Mouse (Mus musculus) embryonic facial prominence, embryonic 13.5 days (tissue): ENCODE measurements around the gene Dennd4a. TPM values are rescaled to one million over a fixed set of nuclear protein-coding genes. Genes with fewer than 3 reads are reported as not detected.

ENCODE experiments used
- ATAC-seq: fragments of 200-750 bp; cut with Nextera tagmentation; 2 replicates; pipeline ENCODE4 v1.8.0; 2017; ENCODE audit warnings: low read depth; ENCODE audit not compliant: insufficient number of reproducible peaks, insufficient read depth, low FRiP score, low TSS enrichment
- H3K27ac ChIP-seq: fragments of 300-500 bp; sonication (generic); 2 replicates; pipeline ENCODE4 v1.5.1; 2015; ENCODE audit warnings: moderate library complexity, mild to moderate bottlenecking, inconsistent platforms
- H3K27me3 ChIP-seq: fragments of 300-500 bp; sonication (generic); 2 replicates; pipeline ENCODE4 v1.6.1; 2015; ENCODE audit warnings: mild to moderate bottlenecking, inconsistent platforms
- H3K36me3 ChIP-seq: fragments of 300-500 bp; sonication (generic); 2 replicates; pipeline ENCODE4 v1.6.1; 2015; ENCODE audit warnings: mild to moderate bottlenecking, inconsistent platforms
- H3K4me1 ChIP-seq: fragments of 300-500 bp; sonication (generic); 2 replicates; pipeline ENCODE4 v1.6.1; 2015; ENCODE audit warnings: inconsistent platforms
- H3K4me2 ChIP-seq: fragments of 300-500 bp; sonication (generic); 2 replicates; pipeline ENCODE4 v1.6.1; 2015; ENCODE audit warnings: moderate library complexity, mild to moderate bottlenecking, inconsistent platforms
- H3K4me3 ChIP-seq: fragments of 300-500 bp; sonication (generic); 2 replicates; pipeline ENCODE4 v1.5.1; 2015; ENCODE audit warnings: mild to moderate bottlenecking, inconsistent platforms
- H3K9ac ChIP-seq: fragments of 300-500 bp; sonication (generic); 2 replicates; pipeline ENCODE4 v1.6.1; 2015; ENCODE audit warnings: mild to moderate bottlenecking, inconsistent platforms
- H3K9me3 ChIP-seq: fragments of 300-500 bp; sonication (generic); 2 replicates; pipeline ENCODE4 v1.6.1; 2016; ENCODE audit warnings: inconsistent platforms
- WGBS: fragments of 180-500 bp; shearing (Covaris S2); methylation state at CpG from one replicate; pipeline ENCODE4 v1.1.7; 2015; ENCODE audit warnings: mixed read lengths; 5-methylcytosine and 5-hydroxymethylcytosine counted together
- polyA plus RNA-seq: library from polyadenylated mRNA; unstranded; fragments of >200 nt; fragmentation: Nextera tagmentation; extraction: Ambion mirVana; gene quantifications from 2 replicates; pipeline ENCODE4 v1.2.1, GENCODE M21; 2015

The Dennd4a gene
- polyA plus RNA-seq, 1 experiment from 2014 or later = 10.8 TPM

DNA sequence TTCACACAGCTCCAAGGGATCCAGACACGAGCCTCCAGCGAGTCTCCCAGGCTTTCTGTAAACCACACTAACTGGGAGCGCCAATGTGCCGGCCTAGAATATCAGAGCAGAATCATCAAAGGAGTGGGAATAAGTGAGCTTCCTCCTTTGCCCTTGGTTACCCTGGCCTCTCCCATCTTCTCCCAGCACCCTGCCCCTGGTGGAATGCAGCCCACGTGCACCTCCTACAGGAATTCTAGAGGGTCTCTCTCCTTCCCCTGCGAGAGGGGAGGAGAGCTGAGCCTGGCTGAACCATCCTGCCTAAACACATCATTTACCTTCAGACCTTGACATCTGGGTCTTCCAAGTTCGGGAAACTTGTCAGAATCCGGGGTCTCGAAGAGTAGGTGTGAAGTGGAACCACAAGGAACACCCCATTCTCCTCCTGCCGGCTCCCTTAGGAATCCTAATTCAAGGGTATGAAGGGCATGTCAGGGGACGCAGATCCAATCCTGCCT lies 140.1 kb downstream of the Dennd4a start, which contains the start of gene Slc24a1:
Slc24a1 (minus strand) TSS at position 447 of the 497 bp plus-strand sequence.
- 36% methylated on average over 11 of the region's 11 CpGs for WGBS
- Histone ChIP-seq H3K9me3 (no peaks in the 10 kb centered on the region), H3K4me1 (0 out of 2 replicates have a peak, but pooled peaks cover 11% of the 10 kb centered on the region), H3K4me2 (no peak within 1 kb of the TSS), H3K9ac (no peak within 1 kb of the TSS), H3K36me3 (no peaks in the 10 kb centered on the region), H3K27me3 (peaks cover 53% of the 10 kb centered on the region), H3K4me3 (no peak within 1 kb of the TSS), H3K27ac (no peak within 1 kb of the TSS)
- no peak for ATAC-seq

DNA sequence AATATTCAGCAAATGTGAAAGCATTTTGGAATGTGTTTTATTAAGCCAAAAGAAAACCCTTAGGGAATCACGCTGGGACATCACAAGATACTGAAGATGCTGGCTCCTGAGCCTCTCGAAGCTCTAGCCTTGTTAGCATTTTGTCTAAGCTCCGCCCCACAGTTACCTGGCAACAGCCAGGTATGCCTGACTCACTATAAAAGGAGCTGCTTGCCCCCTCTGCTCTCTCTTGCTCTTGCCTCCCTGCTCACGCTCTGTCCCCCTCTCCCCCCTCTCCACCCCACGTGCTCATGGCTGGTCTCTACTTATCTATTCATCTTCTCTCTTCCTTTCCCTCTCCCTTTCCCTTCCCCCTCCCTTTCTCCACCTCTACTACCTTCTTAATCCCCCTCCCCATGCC lies 140.9 kb downstream of the Dennd4a start:
- Histone ChIP-seq H3K4me2 (no peak overlapping the region), H3K36me3 (no peaks in the 10 kb centered on the region), H3K27me3 (peaks cover 53% of the 10 kb centered on the region), H3K9me3 (no peaks in the 10 kb centered on the region), H3K27ac (no peak overlapping the region), H3K4me3 (no peak overlapping the region), H3K9ac (no peak overlapping the region), H3K4me1 (peaks cover 16% of the 10 kb centered on the region; the same call in 1 of the 2 replicates)
- ATAC-seq = no peak
- WGBS = 10% methylated on average over 5 of the region's 5 CpGs

- Histone ChIP-seq H3K36me3 (no peaks in the 10 kb centered on the region), H3K27me3 (peaks cover 47% of the 10 kb centered on the region), H3K4me2 (no peak overlapping the region), H3K4me1 (peaks cover 16% of the 10 kb centered on the region; the same call in 1 of the 2 replicates), H3K4me3 (no peak overlapping the region), H3K9ac (no peak overlapping the region), H3K9me3 (no peaks in the 10 kb centered on the region), H3K27ac (no peak overlapping the region)
- WGBS = 70% methylated on average over 7 of the region's 7 CpGs
- no peak for ATAC-seq
Measured at GRCm38 (mm10) chr9:64953190-64953589, 142.1 kb downstream of the Dennd4a start.

GRCm38 (mm10) chr9:64956337-64956736 lies 145.2 kb downstream of the Dennd4a start:
- H3K36me3 ChIP-seq = no peaks in the 10 kb centered on the region
- no peaks in the 10 kb centered on the region for H3K9me3 ChIP-seq
- peak overlapping the region; percentile 60; the same call in 1 of the 2 replicates for H3K27ac ChIP-seq
- H3K4me1 ChIP-seq = peaks cover 26% of the 10 kb centered on the region
- H3K9ac ChIP-seq = 0 out of 2 replicates have a peak overlapping the region, but pooled peaks have one; percentile 32
- peak overlapping the region; percentile 44 for H3K4me2 ChIP-seq
- 17% methylated on average over 12 of the region's 12 CpGs for WGBS
- H3K4me3 ChIP-seq = peak overlapping the region; percentile 18
- peaks cover 24% of the 10 kb centered on the region for H3K27me3 ChIP-seq
- no peak for ATAC-seq

DNA sequence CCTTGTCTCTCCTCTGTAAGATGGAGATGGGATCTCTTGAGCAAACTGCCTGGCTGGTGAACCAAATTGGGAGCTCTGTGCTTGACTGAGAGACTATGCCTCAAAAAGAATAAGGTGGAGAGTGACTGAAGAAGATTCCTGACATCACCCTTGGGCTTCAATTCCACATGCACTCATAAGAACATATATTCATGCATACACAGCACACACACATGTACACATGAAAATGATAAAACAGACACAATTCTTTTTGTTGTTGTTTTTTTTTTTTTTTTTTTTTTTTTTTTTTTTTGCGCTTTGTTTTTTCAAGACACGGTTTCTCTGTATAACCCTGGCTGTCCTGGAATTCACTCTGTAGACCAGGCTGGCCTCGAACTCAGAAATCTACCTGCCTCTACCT lies 146.1 kb downstream of the Dennd4a start:
- no peak overlapping the region for H3K9ac ChIP-seq

DNA sequence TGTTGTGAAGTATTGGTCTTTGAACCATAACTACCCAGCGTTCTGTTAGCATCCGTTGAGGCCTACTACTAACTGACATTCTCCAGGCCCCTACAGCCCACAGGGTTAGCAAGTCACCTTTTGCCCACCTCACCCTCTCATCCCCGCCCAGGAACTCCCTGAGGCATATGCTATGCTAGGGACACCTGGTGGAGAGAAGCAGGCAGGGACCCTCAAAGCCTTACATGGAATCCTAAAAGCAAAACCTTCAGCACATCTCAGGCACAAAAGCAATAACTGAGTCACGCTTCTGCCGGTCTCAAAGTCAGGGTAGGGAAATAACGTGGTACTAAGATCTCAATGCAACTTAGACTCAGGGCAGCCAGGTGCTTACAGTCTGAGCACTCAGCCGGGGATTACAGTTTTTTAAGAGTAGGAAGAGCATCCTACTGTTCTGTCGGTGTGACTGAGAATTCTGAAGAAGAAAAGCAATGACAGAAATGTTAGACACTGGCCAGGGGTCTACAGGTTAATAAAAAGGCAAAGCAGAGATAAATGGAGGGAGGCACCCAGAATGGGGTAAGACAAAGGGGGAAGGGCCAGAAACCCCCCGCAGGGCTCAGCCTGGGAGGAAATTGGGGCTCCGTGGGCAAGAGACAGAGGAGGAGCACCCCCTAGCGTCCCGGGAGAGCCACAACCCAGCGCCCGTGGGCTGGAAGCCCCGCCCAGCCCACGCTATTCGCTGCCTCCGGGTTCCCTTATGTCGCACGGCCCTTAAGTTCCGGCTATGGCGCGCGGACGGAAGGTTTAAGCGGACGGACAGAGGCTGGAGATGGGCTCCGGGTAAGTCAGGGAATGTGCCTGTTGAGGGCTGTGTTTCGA lies 149.2 kb downstream of the Dennd4a start, which contains the start of gene Ints14:
Ints14 (plus strand) TSS at position 789 of the 861 bp plus-strand sequence.
- peak within 1 kb of the TSS; percentile 90 for H3K27ac ChIP-seq
- no peaks in the 10 kb centered on the region for H3K9me3 ChIP-seq
- WGBS = 4% methylated on average over 29 of the region's 29 CpGs
- H3K4me3 ChIP-seq = peak within 1 kb of the TSS; percentile 83
- H3K4me2 ChIP-seq = peak within 1 kb of the TSS; percentile 82
- peak; percentile 89 for ATAC-seq
- peaks cover 29% of the 10 kb centered on the region for H3K36me3 ChIP-seq
- peaks cover 23% of the 10 kb centered on the region for H3K4me1 ChIP-seq
- no peaks in the 10 kb centered on the region for H3K27me3 ChIP-seq
- peak within 1 kb of the TSS; percentile 93 for H3K9ac ChIP-seq

More for the DNA sequence above, 146.1 kb downstream of the Dennd4a start:
- ATAC-seq = no peak
- Histone ChIP-seq H3K9me3 (no peaks in the 10 kb centered on the region), H3K4me3 (no peak overlapping the region), H3K27me3 (peaks cover 16% of the 10 kb centered on the region; the same call in 1 of the 2 replicates), H3K27ac (no peak overlapping the region), H3K36me3 (peaks cover 1% of the 10 kb centered on the region; the same call in 1 of the 2 replicates), H3K4me1 (peaks cover 22% of the 10 kb centered on the region), H3K4me2 (no peak overlapping the region)
- WGBS = 84% methylated on average over 3 of the region's 3 CpGs

- H3K9me3 ChIP-seq = no peaks in the 10 kb centered on the region
- H3K4me1 ChIP-seq = peaks cover 29% of the 10 kb centered on the region
- H3K4me2 ChIP-seq = peak overlapping the region; percentile 82
- H3K9ac ChIP-seq = peak overlapping the region; percentile 93
- H3K4me3 ChIP-seq = peak overlapping the region; percentile 83
- ATAC-seq = peak; percentile 62; the same call in 1 of the 2 replicates
- WGBS = 0% methylated on average over 16 of the region's 17 CpGs
- H3K36me3 ChIP-seq = peaks cover 35% of the 10 kb centered on the region
- H3K27ac ChIP-seq = peak overlapping the region; percentile 90
- H3K27me3 ChIP-seq = no peaks in the 10 kb centered on the region
Measured at GRCm38 (mm10) chr9:64960978-64961320, 149.8 kb downstream of the Dennd4a start.

Other genes with a start within 250 kb of the Dennd4a start
- gene Rab11a, start 73.6 kb upstream of the Dennd4a start, polyA plus RNA-seq = 293 and 330 TPM in 2 replicates
- not detected in 2 replicates for gene Slc24a1, start 140.3 kb downstream of the Dennd4a start, polyA plus RNA-seq
- 51.6 and 58.3 TPM in 2 replicates for gene Ints14, start 149.6 kb downstream of the Dennd4a start, polyA plus RNA-seq
- 91.3 and 92.1 TPM in 2 replicates for gene Hacd3, start 210.4 kb downstream of the Dennd4a start, polyA plus RNA-seq
- gene Dpp8, start 221.1 kb downstream of the Dennd4a start, polyA plus RNA-seq = 36.7 and 37.2 TPM in 2 replicates